22 mouse cellular contexts compared by ENCODE assay signal in genomic region chr10:70498328-70498727, GRCm38 (mm10). TPM values are rescaled to one million over a fixed set of nuclear protein-coding genes. Genes with fewer than 3 reads are reported as not detected.
DNase-seq lines count a peak whose midpoint lies in the region; ATAC-seq and TF ChIP-seq lines count a peak whose summit lies in the region.
"Had no signal": no experiment of that assay in that cellular context is flagged by ENCODE, and none has a peak within 500 bp of the region (broad histone marks: within the 10 kb centered on the region; RNA-seq: fewer than 3 reads in every experiment).

No protein-coding gene starts in this region.

- H3K9me3 ChIP-seq in midbrain, embryonic 11.5 days (ENCODE audit: control insufficient read depth, low read length) = no peaks in the 10 kb centered on the region
- H3K9me3 ChIP-seq in midbrain, embryonic 16.5 days (replicated peaks; ENCODE audit: control insufficient read depth, low read length, poor library complexity, severe bottlenecking) = no peaks in the 10 kb centered on the region
- H3K9me3 ChIP-seq in hindbrain, embryonic 16.5 days (ENCODE audit: control insufficient read depth, low read length) = no peaks in the 10 kb centered on the region
- H3K9me3 ChIP-seq: embryonic facial prominence, embryonic 13.5 days; forebrain, embryonic 15.5 days; heart, embryonic 15.5 days; intestine, embryonic 15.5 days; liver, embryonic 13.5 days; neural tube, embryonic 12.5 days had no signal

- no peak overlapping the region for H3K9ac ChIP-seq in midbrain, embryonic 11.5 days (ENCODE audit: low read length)
- no peak overlapping the region for H3K9ac ChIP-seq in midbrain, embryonic 16.5 days (ENCODE audit: low read depth, low read length)
- no peak overlapping the region for H3K9ac ChIP-seq in hindbrain, embryonic 16.5 days (ENCODE audit: low read depth, low read length)
- H3K9ac ChIP-seq: embryonic facial prominence, embryonic 13.5 days; forebrain, embryonic 15.5 days; heart, embryonic 15.5 days; intestine, embryonic 15.5 days; liver, embryonic 13.5 days; lung, embryonic 14.5 days; neural tube, embryonic 12.5 days had no signal

- 68% methylated on average over 2 of the region's 2 CpGs for WGBS in midbrain, embryonic 11.5 days
- 61% methylated on average over 2 of the region's 2 CpGs for WGBS in midbrain, embryonic 16.5 days
- 50% methylated on average over 2 of the region's 2 CpGs for WGBS in hindbrain, embryonic 16.5 days

- no peak for TF ChIP-seq POLR2A in cortical plate, adult 2 months (IDR thresholded peaks at IDR 0.05; ENCODE audit: extremely low read depth, insufficient read depth, low read length)

- no peak overlapping the region for H3K4me3 ChIP-seq in midbrain, embryonic 11.5 days (ENCODE audit: low read depth, low read length)
- no peak overlapping the region for H3K4me3 ChIP-seq in midbrain, embryonic 16.5 days (ENCODE audit: low read depth, low read length)
- no peak overlapping the region for H3K4me3 ChIP-seq in cortical plate, adult 2 months (ENCODE audit: insufficient read depth, low read length)
- H3K4me3 ChIP-seq in hindbrain, embryonic 16.5 days (ENCODE audit: low read length) = no peak overlapping the region
- H3K4me3 ChIP-seq: embryonic facial prominence, embryonic 13.5 days; erythroblast, embryonic 14.5 days; forebrain, embryonic 15.5 days; heart, embryonic 15.5 days; intestine, embryonic 15.5 days; liver, embryonic 13.5 days; neural tube, embryonic 12.5 days had no signal

- no peaks in the 10 kb centered on the region for H3K4me1 ChIP-seq in midbrain, embryonic 11.5 days (ENCODE audit: control insufficient read depth, insufficient read depth, low read length)
- peaks cover 6% of the 10 kb centered on the region; the same call in 1 of the 2 replicates for H3K4me1 ChIP-seq in midbrain, embryonic 16.5 days (ENCODE audit: control insufficient read depth, insufficient read depth, low read length)
- H3K4me1 ChIP-seq in cortical plate, adult 2 months (ENCODE audit: control insufficient read depth, insufficient read depth, low read length) = peaks cover 6% of the 10 kb centered on the region
- peaks cover 5% of the 10 kb centered on the region for H3K4me1 ChIP-seq in hindbrain, embryonic 16.5 days (ENCODE audit: control insufficient read depth, insufficient read depth, low read depth, low read length)
- H3K4me1 ChIP-seq: intestine, embryonic 15.5 days; liver, embryonic 13.5 days had no signal

- no peak overlapping the region for H3K27ac ChIP-seq in midbrain, embryonic 11.5 days (ENCODE audit: low read depth, low read length)
- no peak overlapping the region for H3K27ac ChIP-seq in midbrain, embryonic 16.5 days (ENCODE audit: low read length)
- 0 out of 2 replicates have a peak overlapping the region, but pooled peaks have one; percentile 15 for H3K27ac ChIP-seq in cortical plate, adult 2 months (ENCODE audit: insufficient read depth, low read length)
- H3K27ac ChIP-seq in hindbrain, embryonic 16.5 days (ENCODE audit: low read depth, low read length) = no peak overlapping the region
- H3K27ac ChIP-seq: embryonic facial prominence, embryonic 13.5 days; forebrain, embryonic 15.5 days; heart, embryonic 15.5 days; intestine, embryonic 15.5 days; liver, embryonic 13.5 days; neural tube, embryonic 12.5 days had no signal

- no peak for ATAC-seq in midbrain, embryonic 11.5 days (ENCODE audit: low FRiP score)
- no peak for ATAC-seq in midbrain, embryonic 16.5 days
- peak; percentile 26; the same call in 1 of the 2 replicates for ATAC-seq in hindbrain, embryonic 16.5 days
- ATAC-seq in inflammation-experienced regulatory T-cells, adult 6 months = no peak
- ATAC-seq: forebrain, embryonic 15.5 days; intestine, embryonic 15.5 days had no signal

- H3K36me3 ChIP-seq in midbrain, embryonic 11.5 days (ENCODE audit: control insufficient read depth, insufficient read depth, low read length) = no peaks in the 10 kb centered on the region
- no peaks in the 10 kb centered on the region for H3K36me3 ChIP-seq in midbrain, embryonic 16.5 days (ENCODE audit: control insufficient read depth, insufficient read depth, low read length)
- no peaks in the 10 kb centered on the region for H3K36me3 ChIP-seq in hindbrain, embryonic 16.5 days (ENCODE audit: control insufficient read depth, insufficient read depth, low read length)
- H3K36me3 ChIP-seq: embryonic facial prominence, embryonic 13.5 days; heart, embryonic 15.5 days; intestine, embryonic 15.5 days; liver, embryonic 13.5 days; neural tube, embryonic 12.5 days had no signal

- no peaks in the 10 kb centered on the region for H3K27me3 ChIP-seq in midbrain, embryonic 11.5 days (ENCODE audit: control insufficient read depth, insufficient read depth, low read length)
- no peaks in the 10 kb centered on the region for H3K27me3 ChIP-seq in midbrain, embryonic 16.5 days (ENCODE audit: control insufficient read depth, insufficient read depth, low read depth, low read length)
- H3K27me3 ChIP-seq in hindbrain, embryonic 16.5 days (replicated peaks; ENCODE audit: control insufficient read depth, insufficient read depth, low read length) = no peaks in the 10 kb centered on the region
- H3K27me3 ChIP-seq: embryonic facial prominence, embryonic 13.5 days; forebrain, embryonic 15.5 days; heart, embryonic 15.5 days; intestine, embryonic 15.5 days; liver, embryonic 13.5 days; neural tube, embryonic 12.5 days had no signal

- no peak overlapping the region for H3K4me2 ChIP-seq in midbrain, embryonic 11.5 days
- no peak overlapping the region for H3K4me2 ChIP-seq in midbrain, embryonic 16.5 days (ENCODE audit: low read length)
- H3K4me2 ChIP-seq in hindbrain, embryonic 16.5 days (ENCODE audit: low read length) = no peak overlapping the region
- H3K4me2 ChIP-seq: embryonic facial prominence, embryonic 13.5 days; forebrain, embryonic 15.5 days; heart, embryonic 15.5 days; intestine, embryonic 15.5 days; liver, embryonic 13.5 days; lung, embryonic 14.5 days; neural tube, embryonic 12.5 days had no signal

- TF ChIP-seq CTCF in cortical plate, adult 2 months (IDR thresholded peaks at IDR 0.05; ENCODE audit: extremely low read depth, insufficient read depth, low read length) = no peak

- peak; percentile 89 for DNase-seq in heart, adult 11 months
- DNase-seq in heart, adult 9 months (ENCODE audit: low spot score in 2 of 2) = no peak
- peak; percentile 33 for DNase-seq in midbrain, embryonic 11.5 days (ENCODE audit: low spot score, missing footprints)
- DNase-seq: adrenal gland, postnatal 36 days; cerebellum, adult 11-12 months; gastrocnemius, postnatal 14 days; heart, adult 18-20 months; kidney, adult 8-10 months; kidney, postnatal 14 days; layer of hippocampus, postnatal 36 days; liver, embryonic 13.5 days; lung, embryonic 14.5 days had no signal

RNA-seq across cellular contexts. Expression of gene Fam13c, which starts 58.0 kb away (rescaled TPM):
- 18.6 and 19.3 TPM in 2 replicates for polyA plus RNA-seq in midbrain, embryonic 11.5 days (2014; fragmentation: Nextera tagmentation; extraction: Ambion mirVana)
- 33.6 and 36.6 TPM in 2 replicates for polyA plus RNA-seq in midbrain, embryonic 16.5 days (2015; fragmentation: Nextera tagmentation; extraction: Ambion mirVana)
- polyA plus RNA-seq in cortical plate, adult 2 months (2012; rRNA removed) = 27.7 and 28.2 TPM in 2 replicates
- 24.7 and 25.5 TPM in 2 replicates for polyA plus RNA-seq in hindbrain, embryonic 16.5 days (2015; fragmentation: Nextera tagmentation; extraction: Ambion mirVana)
- not detected for polyA plus RNA-seq in inflammation-experienced regulatory T-cells, adult 6 months (2017; shearing (Covaris generic))
- polyA plus RNA-seq: erythroblast, embryonic 14.5 days had no signal

Comparison
In these comparisons a context has a peak if more than half of its experiments do, and no peak if none do; other contexts are left out.
1. DNase-seq: peak in heart, adult 11 months (single experiment) and midbrain, embryonic 11.5 days (single experiment); none in heart, adult 9 months (0 of 2).
2. RNA of gene Fam13c, which starts 58.0 kb away (polyA plus RNA-seq): 33.6 to 36.6 TPM in midbrain, embryonic 16.5 days, 27.7 to 28.2 TPM in cortical plate, adult 2 months, 24.7 to 25.5 TPM in hindbrain, embryonic 16.5 days and 18.6 to 19.3 TPM in midbrain, embryonic 11.5 days; not detected in inflammation-experienced regulatory T-cells, adult 6 months; every median in the first group is over 10 times any median in the second.